Mouse (Mus musculus): Measurements from ENCODE around the gene Dmp1. TPM values are rescaled to one million over a fixed set of nuclear protein-coding genes. Genes with fewer than 3 reads are reported as not detected.

Gene Dmp1
- 0.16 and 1.1 TPM in 2 replicates for polyA plus RNA-seq (2012; rRNA removed)

DNA sequence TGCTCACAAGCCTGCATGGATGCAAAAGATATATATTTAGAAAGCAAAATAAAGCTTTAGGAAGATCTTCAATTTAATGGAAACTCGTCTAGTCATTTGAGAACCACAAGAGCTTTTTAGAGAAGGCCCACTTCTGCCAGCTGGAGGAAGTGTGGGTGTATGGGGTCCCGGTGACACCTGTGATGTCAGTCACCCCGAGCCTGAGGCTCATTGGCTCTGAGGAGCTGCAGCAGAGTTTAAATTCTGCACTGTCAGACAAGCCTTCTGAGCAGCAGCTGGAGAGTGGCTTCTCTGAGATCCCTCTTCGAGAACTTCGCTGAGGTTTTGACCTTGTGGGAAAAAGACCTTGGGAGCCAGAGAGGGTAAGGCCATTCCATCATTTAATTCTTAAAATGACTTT is at the start of gene Dmp1:
Gene Dmp1, plus strand, starts transcription at position 263 of the 400 bp plus-strand sequence.
- TF ChIP-seq POLR2A (IDR thresholded peaks at IDR 0.05; ENCODE audit: borderline replicate concordance, extremely low read depth, insufficient read depth, insufficient read length, poor library complexity, severe bottlenecking): no peak
- no peak for TF ChIP-seq CTCF (IDR thresholded peaks at IDR 0.05; ENCODE audit: borderline replicate concordance, extremely low read depth, insufficient read depth, insufficient read length)
- no peak for DNase-seq (ENCODE audit: low read depth)

GRCm38 (mm10) chr5:104157701-104158100 is 44.7 kb upstream of the Dmp1 start:
- TF ChIP-seq CTCF (IDR thresholded peaks at IDR 0.05; ENCODE audit: borderline replicate concordance, extremely low read depth, insufficient read depth, insufficient read length) (no peak), POLR2A (IDR thresholded peaks at IDR 0.05; ENCODE audit: borderline replicate concordance, extremely low read depth, insufficient read depth, insufficient read length, poor library complexity, severe bottlenecking) (no peak)

GRCm38 (mm10) chr5:104158332-104159052 is 43.9 kb upstream of the Dmp1 start:
- TF ChIP-seq POLR2A (IDR thresholded peaks at IDR 0.05; ENCODE audit: borderline replicate concordance, extremely low read depth, insufficient read depth, insufficient read length, poor library complexity, severe bottlenecking) (no peak), CTCF (IDR thresholded peaks at IDR 0.05; ENCODE audit: borderline replicate concordance, extremely low read depth, insufficient read depth, insufficient read length) (no peak)
- DNase-seq (ENCODE audit: low read depth): peak; percentile 25

More at GRCm38 (mm10) chr5:104157701-104158100, 44.7 kb upstream of the Dmp1 start:
- DNase-seq (ENCODE audit: low read depth): no peak

- TF ChIP-seq CTCF (IDR thresholded peaks at IDR 0.05; ENCODE audit: borderline replicate concordance, extremely low read depth, insufficient read depth, insufficient read length) (no peak), POLR2A (IDR thresholded peaks at IDR 0.05; ENCODE audit: borderline replicate concordance, extremely low read depth, insufficient read depth, insufficient read length, poor library complexity, severe bottlenecking) (no peak)
- DNase-seq (ENCODE audit: low read depth): no peak
These were observed 41.8 kb upstream of the Dmp1 start for GRCm38 (mm10) chr5:104160581-104160980.

GRCm38 (mm10) chr5:104161390-104161789 is 41.0 kb upstream of the Dmp1 start:
- no peak for DNase-seq (ENCODE audit: low read depth)
- TF ChIP-seq POLR2A (IDR thresholded peaks at IDR 0.05; ENCODE audit: borderline replicate concordance, extremely low read depth, insufficient read depth, insufficient read length, poor library complexity, severe bottlenecking): no peak
- no peak for TF ChIP-seq CTCF (IDR thresholded peaks at IDR 0.05; ENCODE audit: borderline replicate concordance, extremely low read depth, insufficient read depth, insufficient read length)

GRCm38 (mm10) chr5:104163536-104163935 is 38.9 kb upstream of the Dmp1 start:
- no peak for TF ChIP-seq POLR2A (IDR thresholded peaks at IDR 0.05; ENCODE audit: borderline replicate concordance, extremely low read depth, insufficient read depth, insufficient read length, poor library complexity, severe bottlenecking)
- no peak for TF ChIP-seq CTCF (IDR thresholded peaks at IDR 0.05; ENCODE audit: borderline replicate concordance, extremely low read depth, insufficient read depth, insufficient read length)
- DNase-seq (ENCODE audit: low read depth): no peak

DNA sequence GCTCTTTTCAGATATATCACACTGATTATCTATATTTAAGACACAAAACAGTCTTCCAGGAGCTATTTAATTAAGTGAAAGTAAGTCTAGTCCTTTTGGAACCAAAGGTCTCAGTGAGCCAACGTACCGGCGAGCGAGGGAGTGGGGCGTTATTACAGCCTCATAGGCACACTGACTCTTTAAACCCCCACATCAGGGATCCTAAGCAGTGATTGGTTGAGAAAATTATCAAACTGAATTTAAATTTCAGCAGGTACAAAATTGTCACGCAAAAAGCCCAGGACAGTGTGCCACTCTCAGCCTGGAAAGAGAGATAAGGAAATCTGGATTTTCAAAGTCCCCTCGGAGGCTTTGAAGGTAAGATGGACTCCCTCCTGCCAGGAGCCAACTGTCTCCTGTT is 32.0 kb upstream of the Dmp1 start, which contains the start of gene Dspp:
Gene Dspp, plus strand, starts transcription at position 301 of the 400 bp plus-strand sequence.
- DNase-seq (ENCODE audit: low read depth): no peak
- TF ChIP-seq POLR2A (IDR thresholded peaks at IDR 0.05; ENCODE audit: borderline replicate concordance, extremely low read depth, insufficient read depth, insufficient read length, poor library complexity, severe bottlenecking) (no peak), CTCF (IDR thresholded peaks at IDR 0.05; ENCODE audit: borderline replicate concordance, extremely low read depth, insufficient read depth, insufficient read length) (no peak)

- no peak for TF ChIP-seq CTCF (IDR thresholded peaks at IDR 0.05; ENCODE audit: borderline replicate concordance, extremely low read depth, insufficient read depth, insufficient read length)
- TF ChIP-seq POLR2A (IDR thresholded peaks at IDR 0.05; ENCODE audit: borderline replicate concordance, extremely low read depth, insufficient read depth, insufficient read length, poor library complexity, severe bottlenecking): no peak
- DNase-seq (ENCODE audit: low read depth): peak; percentile 7
These were observed 29.3 kb upstream of the Dmp1 start for GRCm38 (mm10) chr5:104173094-104173493.

DNA sequence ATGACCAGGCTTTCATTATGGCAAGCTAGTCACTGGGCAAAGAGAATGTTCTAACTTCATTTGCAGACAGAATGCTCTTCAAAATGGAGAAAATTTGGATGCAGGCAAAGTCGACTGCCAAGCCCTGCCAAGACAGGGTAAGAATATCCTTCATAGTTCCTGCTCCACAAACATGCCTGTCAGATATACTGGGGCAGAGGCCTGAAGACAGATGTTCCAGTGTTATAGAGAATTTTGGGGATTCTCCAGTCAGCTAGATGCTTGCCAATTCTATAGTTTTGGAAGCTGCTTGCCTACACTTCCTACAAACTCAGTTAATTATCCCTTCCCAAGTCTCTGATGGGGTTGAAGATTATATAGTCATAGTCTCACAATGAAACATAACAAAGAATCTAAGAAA is 18.7 kb upstream of the Dmp1 start:
- no peak for DNase-seq (ENCODE audit: low read depth)
- TF ChIP-seq POLR2A (IDR thresholded peaks at IDR 0.05; ENCODE audit: borderline replicate concordance, extremely low read depth, insufficient read depth, insufficient read length, poor library complexity, severe bottlenecking) (no peak), CTCF (IDR thresholded peaks at IDR 0.05; ENCODE audit: borderline replicate concordance, extremely low read depth, insufficient read depth, insufficient read length) (no peak)

- no peak for TF ChIP-seq POLR2A (IDR thresholded peaks at IDR 0.05; ENCODE audit: borderline replicate concordance, extremely low read depth, insufficient read depth, insufficient read length, poor library complexity, severe bottlenecking)
- no peak for DNase-seq (ENCODE audit: low read depth)
These were observed 15.1 kb upstream of the Dmp1 start for GRCm38 (mm10) chr5:104187281-104187680.

DNA sequence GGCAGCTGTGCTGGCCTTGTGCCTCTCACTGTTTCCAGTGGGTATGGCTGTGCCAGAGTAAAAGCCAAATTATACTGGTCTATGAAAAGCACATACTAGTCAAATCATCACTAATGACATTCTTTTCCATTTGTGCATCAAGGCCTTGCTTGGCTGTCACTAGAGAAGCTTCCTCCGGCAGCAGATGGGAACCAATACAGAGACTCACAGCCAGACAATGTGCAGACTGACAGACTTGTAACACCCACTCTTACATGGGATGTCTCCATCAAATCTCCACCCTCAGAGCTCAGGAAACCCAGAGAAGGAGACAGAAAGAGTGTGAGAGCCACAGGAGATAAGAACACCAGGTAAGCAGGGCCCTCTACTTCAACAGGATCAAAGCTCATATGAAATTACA is 7.3 kb upstream of the Dmp1 start:
- DNase-seq (ENCODE audit: low read depth): no peak
- no peak for TF ChIP-seq POLR2A (IDR thresholded peaks at IDR 0.05; ENCODE audit: borderline replicate concordance, extremely low read depth, insufficient read depth, insufficient read length, poor library complexity, severe bottlenecking)
- TF ChIP-seq CTCF (IDR thresholded peaks at IDR 0.05; ENCODE audit: borderline replicate concordance, extremely low read depth, insufficient read depth, insufficient read length): no peak

Data from brain, embryonic 14.5 days (tissue).